Mouse (Mus musculus) heart, embryonic 16.5 days (tissue): ENCODE measurements around the gene Syn3. TPM values are rescaled to one million over a fixed set of nuclear protein-coding genes. Genes with fewer than 3 reads are reported as not detected.

Experiments
- ATAC-seq: fragments of 200-750 bp; cut with Nextera tagmentation; replicated peaks from 2 replicates; pipeline ENCODE4 v1.8.0; 2017; ENCODE audit warnings: moderate number of reproducible peaks; ENCODE audit not compliant: insufficient read depth, low FRiP score; ENCODE audit errors: extremely low read depth
- H3K27ac ChIP-seq: fragments of 300-500 bp; sonication (generic); 2 replicates; pipeline ENCODE4 v1.5.1; 2014; ENCODE audit warnings: mild to moderate bottlenecking, low read length, control low read depth, moderate library complexity
- H3K27me3 ChIP-seq: fragments of 300-500 bp; sonication (generic); 2 replicates; pipeline ENCODE4 v1.6.1; 2014; ENCODE audit warnings: low read length, mixed read lengths; ENCODE audit not compliant: control insufficient read depth, insufficient read depth
- H3K36me3 ChIP-seq: fragments of 300-500 bp; sonication (generic); 2 replicates; pipeline ENCODE4 v1.6.1; 2014; ENCODE audit not compliant: control insufficient read depth, insufficient read depth
- H3K4me1 ChIP-seq: fragments of 300-500 bp; sonication (generic); 2 replicates; pipeline ENCODE4 v1.6.1; 2014; ENCODE audit warnings: low read length, mixed read lengths; ENCODE audit not compliant: control insufficient read depth, insufficient read depth
- H3K4me2 ChIP-seq: fragments of 300-500 bp; sonication (generic); 2 replicates; pipeline ENCODE4 v1.6.1; 2014; ENCODE audit warnings: low read depth, mild to moderate bottlenecking, control low read depth, low read length
- H3K4me3 ChIP-seq: fragments of 300-500 bp; sonication (generic); 2 replicates; pipeline ENCODE4 v1.5.1; 2014; ENCODE audit warnings: mild to moderate bottlenecking, control low read depth, low read length
- H3K9ac ChIP-seq: fragments of 300-500 bp; sonication (generic); 2 replicates; pipeline ENCODE4 v1.6.1; 2014; ENCODE audit warnings: low read length, control low read depth
- H3K9me3 ChIP-seq: fragments of 300-500 bp; sonication (generic); replicated peaks from 2 replicates; pipeline ENCODE4 v1.6.1; 2016; ENCODE audit warnings: low read length; ENCODE audit not compliant: control insufficient read depth
- WGBS: fragments of 180-500 bp; shearing (Covaris S2); extraction: QIAGEN DNeasy Blood & Tissue Kit; methylation state at CpG from one replicate; pipeline ENCODE4 v1.1.7; 2014; 5-methylcytosine and 5-hydroxymethylcytosine counted together
- polyA plus RNA-seq: library from polyadenylated mRNA; unstranded; fragments of >200 nt; fragmentation: Nextera tagmentation; extraction: Ambion mirVana; gene quantifications from 2 replicates; pipeline ENCODE4 v1.2.1, GENCODE M21; 2015

Gene Syn3
- polyA plus RNA-seq, 1 experiment from 2014 or later = 0.68 TPM

- WGBS = 46% methylated on average over 2 of the region's 2 CpGs
- Histone ChIP-seq H3K27ac (no peak overlapping the region), H3K4me2 (no peak overlapping the region), H3K36me3 (no peaks in the 10 kb centered on the region), H3K4me1 (peaks cover under 1% of the 10 kb centered on the region; the same call in 1 of the 2 replicates), H3K27me3 (no peaks in the 10 kb centered on the region), H3K9me3 (no peaks in the 10 kb centered on the region), H3K4me3 (no peak overlapping the region), H3K9ac (no peak overlapping the region)
- ATAC-seq = no peak
These were observed 6.4 kb downstream of the Syn3 start for GRCm38 (mm10) chr10:86492089-86492907.

- Histone ChIP-seq H3K9me3 (no peaks in the 10 kb centered on the region), H3K9ac (no peak overlapping the region), H3K4me3 (no peak overlapping the region), H3K27ac (no peak overlapping the region), H3K36me3 (no peaks in the 10 kb centered on the region), H3K4me2 (no peak overlapping the region), H3K4me1 (no peaks in the 10 kb centered on the region), H3K27me3 (no peaks in the 10 kb centered on the region)
- ATAC-seq = no peak
- WGBS = 30% methylated on average over 3 of the region's 3 CpGs
These were observed 7.2 kb downstream of the Syn3 start for GRCm38 (mm10) chr10:86491316-86492088.

- Histone ChIP-seq H3K9me3 (no peaks in the 10 kb centered on the region), H3K9ac (no peak overlapping the region), H3K27me3 (no peaks in the 10 kb centered on the region), H3K36me3 (no peaks in the 10 kb centered on the region), H3K4me1 (no peaks in the 10 kb centered on the region), H3K27ac (no peak overlapping the region), H3K4me3 (no peak overlapping the region), H3K4me2 (no peak overlapping the region)
- 72% methylated on average over 5 of the region's 5 CpGs for WGBS
- no peak for ATAC-seq
These were observed 10.2 kb downstream of the Syn3 start for GRCm38 (mm10) chr10:86488544-86488943.

GRCm38 (mm10) chr10:86485971-86486370 lies 12.7 kb downstream of the Syn3 start:
- H3K4me3 ChIP-seq = no peak overlapping the region
- ATAC-seq = no peak
- 67% methylated on average over 4 of the region's 4 CpGs for WGBS
- no peaks in the 10 kb centered on the region for H3K27me3 ChIP-seq
- H3K9me3 ChIP-seq = no peaks in the 10 kb centered on the region
- H3K9ac ChIP-seq = no peak overlapping the region
- no peaks in the 10 kb centered on the region for H3K36me3 ChIP-seq
- no peak overlapping the region for H3K27ac ChIP-seq
- no peak overlapping the region for H3K4me2 ChIP-seq
- H3K4me1 ChIP-seq = no peaks in the 10 kb centered on the region

- WGBS = 12% methylated on average over 3 of the region's 3 CpGs
- Histone ChIP-seq H3K4me1 (no peaks in the 10 kb centered on the region), H3K9ac (no peak overlapping the region), H3K9me3 (no peaks in the 10 kb centered on the region), H3K4me2 (no peak overlapping the region), H3K4me3 (no peak overlapping the region), H3K36me3 (no peaks in the 10 kb centered on the region), H3K27ac (no peak overlapping the region), H3K27me3 (no peaks in the 10 kb centered on the region)
- no peak for ATAC-seq
These were observed 14.7 kb downstream of the Syn3 start for GRCm38 (mm10) chr10:86483968-86484367.

- 55% methylated on average over 1 of the region's 1 CpGs for WGBS
- Histone ChIP-seq H3K27me3 (no peaks in the 10 kb centered on the region), H3K9me3 (no peaks in the 10 kb centered on the region), H3K36me3 (no peaks in the 10 kb centered on the region), H3K9ac (no peak overlapping the region), H3K4me2 (no peak overlapping the region), H3K4me3 (no peak overlapping the region), H3K27ac (no peak overlapping the region), H3K4me1 (no peaks in the 10 kb centered on the region)
- ATAC-seq = no peak
These were observed 16.2 kb downstream of the Syn3 start for GRCm38 (mm10) chr10:86482496-86482895.

GRCm38 (mm10) chr10:86480711-86481110 lies 18.0 kb downstream of the Syn3 start:
- Histone ChIP-seq H3K4me1 (no peaks in the 10 kb centered on the region), H3K4me2 (no peak overlapping the region), H3K9me3 (no peaks in the 10 kb centered on the region), H3K27ac (no peak overlapping the region), H3K36me3 (no peaks in the 10 kb centered on the region), H3K9ac (no peak overlapping the region), H3K27me3 (no peaks in the 10 kb centered on the region), H3K4me3 (no peak overlapping the region)
- ATAC-seq = no peak
- 79% methylated on average over 6 of the region's 6 CpGs for WGBS

GRCm38 (mm10) chr10:86479718-86480121 lies 19.0 kb downstream of the Syn3 start:
- no peak for ATAC-seq

GRCm38 (mm10) chr10:86476720-86477119 lies 22.0 kb downstream of the Syn3 start:
- Histone ChIP-seq H3K4me3 (no peak overlapping the region), H3K4me1 (no peaks in the 10 kb centered on the region), H3K36me3 (no peaks in the 10 kb centered on the region), H3K9me3 (no peaks in the 10 kb centered on the region), H3K9ac (no peak overlapping the region), H3K27me3 (no peaks in the 10 kb centered on the region), H3K27ac (no peak overlapping the region), H3K4me2 (no peak overlapping the region)
- ATAC-seq = no peak
- 84% methylated on average over 7 of the region's 7 CpGs for WGBS

More at GRCm38 (mm10) chr10:86479718-86480121, 19.0 kb downstream of the Syn3 start:
- no peaks in the 10 kb centered on the region for H3K36me3 ChIP-seq
- no peaks in the 10 kb centered on the region for H3K4me1 ChIP-seq
- H3K4me2 ChIP-seq = no peak overlapping the region
- no peaks in the 10 kb centered on the region for H3K27me3 ChIP-seq
- H3K9me3 ChIP-seq = no peaks in the 10 kb centered on the region
- no peak overlapping the region for H3K4me3 ChIP-seq
- H3K27ac ChIP-seq = no peak overlapping the region
- H3K9ac ChIP-seq = no peak overlapping the region
- 35% methylated on average over 4 of the region's 4 CpGs for WGBS
